Mouse (Mus musculus) left cerebral cortex, adult 8-10 months (tissue): ENCODE data around the gene Timp3. TPM values are rescaled to one million over a fixed set of nuclear protein-coding genes. Genes with fewer than 3 reads are reported as not detected.

Experiments
- DNase-seq, 2 experiments: peaks; one replicate each; pipeline ENCODE4 v3.0.0; 2022; ENCODE audit warnings: low spot score in 2 of 2
- total RNA-seq, 4 experiments: library from RNA; stranded (reverse); gene quantifications; 2 replicates each; pipeline ENCODE4 v1.2.4; 2022

Timp3 gene
- total RNA-seq, 4 experiments from 2014 or later, result 67.3 to 73.9 (median 69.9) TPM

- no peak for DNase-seq
Measured at GRCm38 (mm10) chr10:86325272-86325671, 25.1 kb downstream of the Timp3 start.

- DNase-seq, result no peak
Measured at GRCm38 (mm10) chr10:86328143-86328542, 28.0 kb downstream of the Timp3 start.

GRCm38 (mm10) chr10:86328691-86329090 lies 28.5 kb downstream of the Timp3 start:
- no peak for DNase-seq

GRCm38 (mm10) chr10:86329241-86329882 lies 29.2 kb downstream of the Timp3 start:
- no peak for DNase-seq

GRCm38 (mm10) chr10:86330993-86331680 lies 31.0 kb downstream of the Timp3 start:
- DNase-seq, result no peak

GRCm38 (mm10) chr10:86331681-86332281 lies 31.6 kb downstream of the Timp3 start:
- no peak for DNase-seq

- no peak for DNase-seq
Measured at GRCm38 (mm10) chr10:86332942-86333341, 32.8 kb downstream of the Timp3 start.

- DNase-seq, result no peak
Measured at GRCm38 (mm10) chr10:86334581-86334980, 34.4 kb downstream of the Timp3 start.

GRCm38 (mm10) chr10:86336506-86336905 lies 36.3 kb downstream of the Timp3 start:
- DNase-seq, result no peak

GRCm38 (mm10) chr10:86337239-86337638 lies 37.1 kb downstream of the Timp3 start:
- no peak for DNase-seq

- no peak for DNase-seq
Measured at GRCm38 (mm10) chr10:86338121-86338715, 38.0 kb downstream of the Timp3 start.

GRCm38 (mm10) chr10:86339121-86339520 lies 38.9 kb downstream of the Timp3 start:
- DNase-seq, result no peak

- peak; percentile 53 to 83 for DNase-seq
Measured at GRCm38 (mm10) chr10:86339649-86340379, 39.6 kb downstream of the Timp3 start.

- DNase-seq, result no peak
Measured at GRCm38 (mm10) chr10:86340421-86340820, 40.2 kb downstream of the Timp3 start.

GRCm38 (mm10) chr10:86340991-86341527 lies 40.9 kb downstream of the Timp3 start:
- DNase-seq, result no peak

GRCm38 (mm10) chr10:86341589-86341988 lies 41.4 kb downstream of the Timp3 start:
- DNase-seq, result no peak

- no peak for DNase-seq
Measured at GRCm38 (mm10) chr10:86342151-86342550, 42.0 kb downstream of the Timp3 start.

- DNase-seq, result no peak
Measured at GRCm38 (mm10) chr10:86342713-86343112, 42.5 kb downstream of the Timp3 start.

- no peak for DNase-seq
Measured at GRCm38 (mm10) chr10:86343362-86343761, 43.2 kb downstream of the Timp3 start.

GRCm38 (mm10) chr10:86343931-86344330 lies 43.8 kb downstream of the Timp3 start:
- no peak for DNase-seq

- DNase-seq, result no peak
Measured at GRCm38 (mm10) chr10:86344654-86345053, 44.5 kb downstream of the Timp3 start.
